Mouse (Mus musculus) right cerebral cortex, postnatal 25 days (tissue): ENCODE measurements around the gene Npat.

ENCODE experiments used
- DNase-seq: peaks from one replicate; pipeline ENCODE4 v3.0.0; 2022

Npat gene

GRCm38 (mm10) chr9:53536558-53537320, at the start of gene Npat, which contains the start of gene Atm:
Npat (plus strand) TSS chr9:53537047.
Atm (minus strand) TSS chr9:53536740.
- DNase-seq = peak; percentile 100

GRCm38 (mm10) chr9:53508053-53508452, 28.8 kb upstream of the Npat start:
- no peak for DNase-seq

DNA sequence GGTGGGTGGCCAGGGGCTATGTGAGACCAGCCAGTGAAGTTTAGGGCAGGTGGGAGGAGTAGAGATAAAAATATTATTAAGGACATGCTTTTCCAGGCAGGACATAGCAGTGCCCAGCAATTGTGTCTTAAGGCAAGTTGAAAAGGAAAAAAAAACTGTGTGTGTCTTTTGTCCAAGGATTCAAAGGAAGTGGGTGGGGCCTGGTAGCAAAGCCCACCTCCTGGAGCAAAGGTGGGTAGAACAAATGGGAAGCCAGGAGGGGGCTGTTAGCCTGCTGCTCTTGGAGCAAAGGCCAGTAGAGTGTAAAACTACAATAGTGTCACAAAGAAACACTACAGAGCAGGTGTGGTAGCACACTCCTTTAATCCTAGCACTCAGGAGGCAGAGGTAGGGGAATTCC, 22.8 kb upstream of the Npat start:
- no peak for DNase-seq

DNA sequence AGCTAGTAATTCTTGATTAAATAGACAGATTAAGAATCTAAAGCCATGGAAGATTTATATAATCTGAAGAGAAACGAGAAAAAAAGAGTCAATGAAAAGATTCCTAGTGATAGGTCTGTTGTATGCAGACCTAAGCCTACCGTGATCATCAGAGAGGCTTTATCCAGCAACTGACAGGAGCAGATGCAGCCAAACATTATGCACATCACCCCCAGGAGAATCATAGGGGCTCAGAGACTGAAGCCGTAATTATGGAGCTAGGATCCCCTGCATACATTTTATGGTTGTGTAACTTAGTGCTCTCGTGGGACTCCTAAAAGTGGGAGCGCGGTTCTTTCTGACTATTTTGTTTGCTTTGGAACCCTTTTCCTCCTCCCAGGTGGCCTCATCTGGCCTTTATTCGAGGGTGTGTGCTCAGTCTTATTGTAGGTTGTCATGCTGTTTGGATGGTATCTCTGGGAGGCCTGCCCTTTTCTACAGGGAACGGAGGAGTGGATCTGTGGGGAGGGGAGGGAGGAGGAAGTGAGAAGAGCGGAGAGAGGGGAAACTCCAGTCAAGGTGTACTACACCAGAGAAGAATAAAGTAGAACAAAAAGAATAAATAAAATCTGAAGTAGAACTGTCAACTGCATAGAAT, 19.4 kb upstream of the Npat start:
- no peak for DNase-seq

DNA sequence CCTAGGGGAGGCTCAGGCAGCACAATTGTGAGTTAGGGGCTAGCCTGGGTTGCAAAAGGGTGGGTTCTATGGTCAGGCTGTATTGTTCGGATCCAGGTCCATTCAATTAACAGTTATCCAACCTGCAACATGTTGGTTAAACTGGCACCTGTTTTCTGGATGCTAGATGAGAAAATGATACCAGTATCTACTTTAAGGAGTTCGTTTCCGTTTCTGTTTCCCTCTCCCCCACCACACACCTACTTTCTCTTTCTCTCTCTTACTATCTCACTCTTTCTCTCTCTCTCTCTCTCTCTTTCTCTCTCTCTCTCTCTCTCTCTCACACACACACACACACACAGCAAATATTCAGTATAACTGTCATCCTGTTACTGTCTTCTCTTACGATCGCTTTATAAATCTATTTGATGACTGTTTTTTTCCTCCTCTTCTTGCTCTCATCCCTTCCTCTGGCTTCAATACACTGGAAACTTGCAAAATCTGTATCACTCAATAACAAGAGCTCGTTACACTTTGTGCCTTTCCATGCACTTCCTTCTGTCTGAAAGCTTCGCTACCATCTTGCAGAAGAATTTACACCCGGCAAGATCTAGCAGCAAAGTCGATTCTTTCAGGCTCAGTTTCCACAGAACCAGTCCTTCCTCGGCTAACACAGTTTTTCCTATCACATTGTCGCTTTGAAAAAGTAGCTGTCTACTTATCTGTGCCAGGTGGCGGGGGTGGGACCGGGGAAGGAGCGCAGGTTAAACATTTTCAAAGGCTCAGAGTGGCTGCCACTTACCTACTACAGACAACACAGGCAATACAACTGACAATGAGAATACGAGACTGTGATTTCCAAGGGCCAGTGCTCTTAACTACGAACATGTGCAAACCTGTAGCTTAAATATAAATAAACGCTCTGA, 1.2 kb upstream of the Npat start:
- DNase-seq = no peak

- DNase-seq = no peak
Observed at GRCm38 (mm10) chr9:53537336-53537965, 604 bp downstream of the Npat start.

GRCm38 (mm10) chr9:53570662-53571061, 33.8 kb downstream of the Npat start:
- DNase-seq = no peak

GRCm38 (mm10) chr9:53572516-53573307, 35.9 kb downstream of the Npat start:
- DNase-seq = no peak

GRCm38 (mm10) chr9:53575721-53576120, 38.9 kb downstream of the Npat start:
- DNase-seq = no peak

GRCm38 (mm10) chr9:53581870-53582269, 45.0 kb downstream of the Npat start:
- DNase-seq = no peak

DNA sequence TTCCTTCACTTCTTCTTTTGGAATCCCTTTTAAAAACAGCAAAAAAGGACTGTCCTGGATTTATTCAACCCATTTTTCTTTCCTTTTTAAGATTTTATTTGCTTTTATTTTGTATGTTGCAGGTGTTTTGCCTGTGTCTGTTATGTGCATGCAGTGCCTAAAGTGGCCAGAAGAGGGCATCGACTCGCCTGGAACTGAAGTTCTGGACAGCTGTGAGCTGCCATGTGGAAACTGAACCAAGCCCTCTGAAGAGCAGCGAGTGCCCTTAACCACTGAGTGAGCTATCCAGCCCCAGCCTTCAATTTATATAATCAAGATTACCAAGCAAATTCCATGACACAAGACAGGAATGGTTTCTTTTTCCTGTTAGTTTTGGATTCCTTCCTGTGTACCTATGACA, 57.9 kb downstream of the Npat start:
- peak; percentile 38 for DNase-seq

GRCm38 (mm10) chr9:53596971-53597600, 60.2 kb downstream of the Npat start:
- no peak for DNase-seq

DNA sequence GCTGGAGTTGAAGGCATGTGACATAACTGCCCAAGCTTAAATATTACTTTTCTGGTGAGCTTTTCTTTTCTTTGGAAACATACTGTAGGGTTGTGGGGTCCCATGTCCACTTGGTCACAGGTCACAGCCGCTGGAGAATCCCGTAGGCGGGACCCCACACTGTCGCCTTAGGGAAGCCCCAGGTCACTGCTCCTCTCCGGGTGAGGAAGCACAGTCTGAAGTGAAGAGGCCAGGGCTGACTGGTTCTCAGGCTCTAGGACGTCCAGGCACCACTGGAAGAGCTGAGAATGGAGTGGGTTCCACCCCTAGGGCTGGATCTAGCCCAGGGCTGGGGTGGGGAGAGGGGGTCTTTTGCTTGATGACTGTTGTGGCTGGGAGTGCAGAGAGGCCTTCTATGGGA, 61.8 kb downstream of the Npat start:
- DNase-seq = no peak

DNA sequence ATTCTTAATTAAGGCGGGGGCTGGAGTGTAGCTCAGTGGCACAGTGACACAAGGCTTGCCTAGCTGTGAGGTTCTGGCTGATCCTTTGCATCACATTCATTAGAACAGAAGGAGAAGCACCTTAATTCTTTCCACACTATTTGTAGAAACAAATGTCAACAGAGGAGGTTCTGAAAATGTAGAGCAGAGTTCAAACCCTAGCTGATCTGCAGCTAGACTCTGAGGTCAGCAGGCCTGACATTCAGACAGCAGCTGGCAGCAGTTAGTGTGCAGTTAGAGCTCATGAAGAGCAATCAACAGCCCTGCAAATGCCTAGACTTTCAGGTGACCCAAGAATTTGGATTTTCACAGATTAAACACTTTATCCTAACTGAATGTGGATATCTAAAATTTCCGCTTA, 64.7 kb downstream of the Npat start:
- no peak for DNase-seq

DNA sequence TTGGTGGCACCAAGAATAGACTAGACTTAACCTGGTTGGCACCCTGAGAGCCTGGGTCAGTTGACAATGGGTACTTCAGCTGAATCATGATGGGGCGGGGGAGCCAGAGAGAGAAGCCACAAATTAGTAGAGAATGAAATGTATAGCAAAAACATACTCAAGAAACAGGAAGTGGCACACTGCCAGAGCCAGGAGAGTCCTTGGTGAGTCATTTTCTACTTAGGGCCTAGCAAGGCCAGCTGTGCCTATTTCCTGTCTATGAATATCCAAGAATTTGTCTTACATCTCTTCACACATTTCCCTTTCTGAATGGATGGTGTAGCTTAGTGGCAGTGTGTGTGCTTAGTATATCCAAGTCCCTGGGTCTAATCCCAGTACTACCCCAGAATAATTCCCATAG, 66.5 kb downstream of the Npat start:
- no peak for DNase-seq

GRCm38 (mm10) chr9:53603849-53604248, 67.0 kb downstream of the Npat start:
- no peak for DNase-seq

DNA sequence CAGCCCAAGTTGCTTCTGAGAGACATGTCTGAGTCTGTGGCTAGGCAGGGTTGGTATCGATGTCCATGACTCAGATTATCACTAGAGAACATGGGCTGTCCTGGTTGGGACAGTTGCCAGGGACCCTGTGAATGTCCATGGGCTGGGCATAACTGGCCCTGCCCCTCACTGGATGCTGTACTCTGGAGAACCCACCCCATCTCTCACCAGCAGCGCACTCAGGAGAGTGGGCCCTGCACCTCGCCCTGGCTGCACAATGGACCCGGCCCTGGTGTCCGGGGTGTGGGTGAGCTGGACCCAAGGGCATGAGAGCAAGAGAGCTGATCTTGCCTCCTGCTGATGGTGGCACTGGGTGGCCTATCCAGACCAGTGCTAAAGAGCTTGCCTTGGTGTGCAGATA, 68.1 kb downstream of the Npat start:
- no peak for DNase-seq

DNA sequence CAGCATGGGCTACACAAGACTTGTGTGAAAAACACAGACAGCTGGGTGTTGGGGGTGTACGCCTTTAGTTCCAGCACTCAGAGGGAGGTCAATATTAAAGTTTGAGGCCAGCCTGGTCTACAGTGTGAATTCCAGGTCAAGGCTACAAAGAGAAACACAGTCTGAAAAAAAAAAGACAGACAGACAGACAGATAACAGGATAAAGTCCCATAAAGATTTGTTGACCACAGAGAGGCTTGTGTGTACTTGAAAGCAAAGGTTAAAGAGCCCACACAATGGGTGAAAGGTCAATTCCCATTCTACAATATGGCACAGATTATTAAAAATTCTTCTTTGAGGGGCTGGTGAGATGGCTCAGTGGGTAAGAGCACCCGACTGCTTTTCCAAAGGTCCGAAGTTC, 70.3 kb downstream of the Npat start:
- no peak for DNase-seq

- no peak for DNase-seq
Observed at GRCm38 (mm10) chr9:53607816-53608215, 71.0 kb downstream of the Npat start.

DNA sequence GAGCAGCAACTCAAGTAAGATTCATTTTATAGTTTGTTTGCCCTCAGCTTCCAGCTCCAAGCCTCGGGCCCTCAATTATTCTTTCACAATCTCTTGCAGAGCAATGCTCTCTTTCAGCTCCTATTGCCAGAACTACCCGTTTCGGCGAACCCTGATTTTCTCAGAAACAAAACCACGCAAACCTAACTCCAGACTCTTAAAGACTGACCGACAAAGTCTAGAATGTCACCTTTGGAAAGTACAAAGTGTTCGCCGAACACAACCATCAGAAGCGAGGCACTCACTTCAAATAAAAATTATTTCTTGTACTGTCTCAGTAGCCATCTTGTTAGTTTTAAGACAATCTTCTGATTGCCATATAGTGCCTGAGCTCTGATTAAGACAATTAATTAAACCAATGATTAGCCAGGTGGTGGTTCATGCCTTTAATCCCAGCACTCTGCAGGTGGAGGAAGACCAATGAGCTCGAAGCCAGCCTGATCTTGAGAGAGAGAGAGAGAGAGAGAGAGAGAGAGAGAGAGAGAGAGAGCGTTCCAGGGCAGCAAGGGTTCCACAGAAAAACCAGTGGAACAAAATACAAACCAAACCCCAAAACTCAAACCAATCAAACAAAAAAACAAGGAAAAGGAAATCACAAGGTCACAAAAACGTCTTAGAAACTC, 72.6 kb downstream of the Npat start:
- DNase-seq = no peak
